Mouse (Mus musculus) cerebellum, adult 11-12 months (tissue): Measurements from ENCODE around the gene 1700016H13Rik.

Source experiments
- DNase-seq: peaks from one replicate; pipeline ENCODE4 v3.0.0; 2022

Gene 1700016H13Rik

DNA sequence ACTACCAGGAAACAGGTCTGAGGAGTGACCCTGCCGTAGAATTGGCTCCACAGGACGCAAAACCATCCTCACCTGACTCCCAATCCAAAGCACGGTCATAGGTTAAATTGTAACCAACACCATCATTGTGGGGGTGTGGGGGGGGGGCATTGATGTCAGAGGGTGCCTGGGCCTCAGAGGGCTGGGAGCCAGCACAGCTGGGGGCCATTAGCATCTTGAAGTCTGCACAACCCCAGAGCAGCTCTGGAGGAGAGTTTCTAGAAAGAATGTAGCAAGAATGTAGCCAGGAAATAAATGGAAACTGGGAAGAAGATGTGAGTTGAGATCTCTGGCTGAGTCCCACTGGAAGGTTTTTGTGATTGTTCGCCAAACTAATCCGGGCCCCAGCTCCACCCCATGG, 56.9 kb downstream of the 1700016H13Rik start:
- DNase-seq: no peak

DNA sequence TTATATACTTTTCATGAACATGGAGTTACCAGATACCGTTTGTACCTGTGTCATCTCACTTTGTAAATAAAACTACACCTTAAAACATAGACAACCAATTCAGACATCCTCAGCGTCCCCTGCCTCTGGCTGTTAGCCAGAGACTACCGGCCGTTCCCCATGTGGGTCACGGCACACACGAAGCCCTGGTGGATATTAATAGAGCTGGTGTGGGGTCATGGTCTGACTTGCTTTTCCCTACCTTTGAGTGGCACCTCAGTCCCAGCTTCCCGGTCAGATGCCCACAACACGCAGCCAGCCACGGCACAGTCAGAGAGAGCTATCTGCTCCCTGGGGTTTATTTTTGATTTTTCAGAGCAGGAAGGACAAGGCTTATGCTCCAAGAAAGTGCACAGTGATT, 57.5 kb downstream of the 1700016H13Rik start:
- peak; percentile 10 for DNase-seq
